Comparison of ENCODE assay signal across 21 mouse cellular contexts in genomic region chr1:156993105-156993504, GRCm38 (mm10). TPM values are rescaled to one million over a fixed set of nuclear protein-coding genes. Genes with fewer than 3 reads are reported as not detected.
DNase-seq lines count a peak whose midpoint lies in the region; ATAC-seq and TF ChIP-seq lines count a peak whose summit lies in the region.
"Had no signal": no experiment of that assay in that cellular context is flagged by ENCODE, and none has a peak within 500 bp of the region (broad histone marks: within the 10 kb centered on the region; RNA-seq: fewer than 3 reads in every experiment).

No protein-coding gene starts in this region.

- no peak for ATAC-seq in intestine, embryonic 15.5 days
- no peak for ATAC-seq in intestine, postnatal 0 days

- no peak overlapping the region for H3K9ac ChIP-seq in intestine, embryonic 15.5 days
- H3K9ac ChIP-seq in intestine, postnatal 0 days (ENCODE audit: low read depth, low read length) = no peak overlapping the region
- no peak overlapping the region for H3K9ac ChIP-seq in ES-E14 (ENCODE audit: insufficient read depth, low read depth, low read length, poor library complexity, severe bottlenecking)
- H3K9ac ChIP-seq: embryonic facial prominence, embryonic 15.5 days; heart, embryonic 12.5 days; hindbrain, embryonic 14.5 days had no signal

- H3K27me3 ChIP-seq in intestine, embryonic 15.5 days (replicated peaks) = no peaks in the 10 kb centered on the region
- H3K27me3 ChIP-seq in intestine, postnatal 0 days (replicated peaks; ENCODE audit: control insufficient read depth, insufficient read depth, low read length) = no peaks in the 10 kb centered on the region
- H3K27me3 ChIP-seq: embryonic facial prominence, embryonic 15.5 days; heart, embryonic 12.5 days had no signal

- peak; percentile 25 for DNase-seq in 416B (ENCODE audit: low read depth)
- DNase-seq in ES-E14 (ENCODE audit: low read depth, low spot score) = no peak
- DNase-seq in induced T-regulatory cell, adult 2 months (ENCODE audit: low read depth) = peak; percentile 14
- DNase-seq in retina, embryonic 14.5 days (ENCODE audit: low spot score) = no peak
- no peak for DNase-seq in left cerebral cortex, postnatal 36 days (ENCODE audit: low spot score in 2 of 2)
- DNase-seq: adrenal gland, adult 8-10 months; adrenal gland, postnatal 36 days; cerebellum, adult 11 months; cerebellum, adult 8-10 months; cerebellum, postnatal 14 days; embryo, embryonic 11 days; gastrocnemius, adult 2 months; gastrocnemius, postnatal 25 days; kidney, adult 11 months had no signal

- H3K4me1 ChIP-seq in intestine, embryonic 15.5 days (replicated peaks) = peaks cover 11% of the 10 kb centered on the region; the same call in 1 of the 2 replicates
- H3K4me1 ChIP-seq in intestine, postnatal 0 days (replicated peaks; ENCODE audit: control insufficient read depth, insufficient read depth, low read length) = 0 out of 2 replicates have a peak, but pooled peaks cover 6% of the 10 kb centered on the region
- H3K4me1 ChIP-seq in ES-E14 (ENCODE audit: control insufficient read depth in 2 of 2, insufficient read depth in 2 of 2, low read length in 2 of 2, poor library complexity in 1 of 2) = peaks cover 9 to 16% of the 10 kb centered on the region in 2 experiments

- no peaks in the 10 kb centered on the region for H3K36me3 ChIP-seq in intestine, embryonic 15.5 days
- no peaks in the 10 kb centered on the region for H3K36me3 ChIP-seq in intestine, postnatal 0 days (ENCODE audit: control insufficient read depth, insufficient read depth)
- no peaks in the 10 kb centered on the region for H3K36me3 ChIP-seq in ES-E14 (ENCODE audit: control insufficient read depth, insufficient read depth, low read length, poor library complexity, severe bottlenecking)
- H3K36me3 ChIP-seq: embryonic facial prominence, embryonic 15.5 days; heart, embryonic 12.5 days; hindbrain, embryonic 10.5 days had no signal

- WGBS in intestine, embryonic 15.5 days = 77% methylated on average over 3 of the region's 3 CpGs
- WGBS in intestine, postnatal 0 days = 90% methylated on average over 3 of the region's 3 CpGs

- TF ChIP-seq CTCF in intestine, postnatal 0 days (IDR thresholded peaks at IDR 0.05; ENCODE audit: low read depth) = no peak

- H3K9me3 ChIP-seq in intestine, embryonic 15.5 days = no peaks in the 10 kb centered on the region
- no peaks in the 10 kb centered on the region for H3K9me3 ChIP-seq in intestine, postnatal 0 days (ENCODE audit: control insufficient read depth)
- no peaks in the 10 kb centered on the region for H3K9me3 ChIP-seq in ES-E14 (ENCODE audit: control insufficient read depth, insufficient read depth, low read depth, low read length)
- H3K9me3 ChIP-seq: embryonic facial prominence, embryonic 15.5 days; heart, embryonic 12.5 days; hindbrain, embryonic 10.5 days had no signal

- 0 out of 2 replicates have a peak overlapping the region, but pooled peaks have one; percentile 9 for H3K27ac ChIP-seq in intestine, embryonic 15.5 days
- H3K27ac ChIP-seq in intestine, postnatal 0 days (ENCODE audit: low read depth, low read length) = no peak overlapping the region
- no peak overlapping the region for H3K27ac ChIP-seq in ES-E14 (ENCODE audit: insufficient read depth, low read depth, low read length, poor library complexity, severe bottlenecking)
- H3K27ac ChIP-seq: embryonic facial prominence, embryonic 15.5 days; gastrocnemius, adult 2 months; hindbrain, embryonic 14.5 days had no signal

- H3K4me3 ChIP-seq in intestine, embryonic 15.5 days (replicated peaks) = no peak overlapping the region
- no peak overlapping the region for H3K4me3 ChIP-seq in intestine, postnatal 0 days (ENCODE audit: low read depth, low read length)
- H3K4me3 ChIP-seq in ES-E14 (ENCODE audit: insufficient read depth in 1 of 2, low read depth in 1 of 2, low read length in 2 of 2, poor library complexity in 1 of 2, severe bottlenecking in 1 of 2) = no peak overlapping the region
- H3K4me3 ChIP-seq: embryonic facial prominence, embryonic 15.5 days; erythroblast, embryonic 14.5 days; gastrocnemius, adult 2 months; heart, embryonic 12.5 days; hindbrain, embryonic 10.5 days had no signal

- intact Hi-C loops in left cerebral cortex, postnatal 36 days (cut with DNase I) = no loop called here

- no peak overlapping the region for H3K4me2 ChIP-seq in intestine, embryonic 15.5 days (replicated peaks)
- H3K4me2 ChIP-seq in intestine, postnatal 0 days (replicated peaks; ENCODE audit: low read depth) = no peak overlapping the region
- H3K4me2 ChIP-seq: embryonic facial prominence, embryonic 15.5 days; heart, embryonic 12.5 days; hindbrain, embryonic 14.5 days had no signal

- in situ Hi-C loops in ES-E14 (cut with MboI; ENCODE audit: low sequenced_read_pairs in 2 of 2, unreplicated experiment in 2 of 2) = no loop called here

TF ChIP-seq in ES-E14, 5 proteins besides CTCF, POLR2A, EP300 and RAD21:
- no peak for TF ChIP-seq ZC3H11A (IDR thresholded peaks at IDR 0.05; ENCODE audit: borderline replicate concordance, low read depth, low read length)
- TF ChIP-seq CHD2 (IDR thresholded peaks at IDR 0.05; ENCODE audit: low read depth, low read length) = no peak
- TF ChIP-seq HCFC1 (IDR thresholded peaks at IDR 0.05; ENCODE audit: borderline replicate concordance, insufficient read depth, low read length) = no peak
- TF ChIP-seq MAFK (IDR thresholded peaks at IDR 0.05; ENCODE audit: insufficient read depth, low read depth, low read length) = peak; percentile 32; the same call in 1 of the 2 replicates

RNA-seq across cellular contexts. Expression of gene Ralgps2, which starts 53.7 kb away (rescaled TPM):
- polyA plus RNA-seq in intestine, embryonic 15.5 days (2015; fragmentation: Nextera tagmentation; extraction: Ambion mirVana) = 36.5 and 41.3 TPM in 2 replicates
- 34.1 and 35.5 TPM in 2 replicates for polyA plus RNA-seq in intestine, postnatal 0 days (2015; fragmentation: Nextera tagmentation; extraction: Ambion mirVana)
- 40.6 and 58.2 TPM in 2 replicates for total RNA-seq in ES-E14 (2012; rRNA removed)
- total RNA-seq in left cerebral cortex, postnatal 36 days (2021) = 10 to 100 TPM; 32.0 to 50.1 TPM

Comparison
In these comparisons a context has a peak if more than half of its experiments do, and no peak if none do; other contexts are left out.
1. DNase-seq: peak in 416B (single experiment) and induced T-regulatory cell, adult 2 months (single experiment); none in ES-E14 (single experiment), retina, embryonic 14.5 days (single experiment) and left cerebral cortex, postnatal 36 days (0 of 2).